Mouse (Mus musculus): ENCODE measurements around the gene Tifa.

Tifa gene

DNA sequence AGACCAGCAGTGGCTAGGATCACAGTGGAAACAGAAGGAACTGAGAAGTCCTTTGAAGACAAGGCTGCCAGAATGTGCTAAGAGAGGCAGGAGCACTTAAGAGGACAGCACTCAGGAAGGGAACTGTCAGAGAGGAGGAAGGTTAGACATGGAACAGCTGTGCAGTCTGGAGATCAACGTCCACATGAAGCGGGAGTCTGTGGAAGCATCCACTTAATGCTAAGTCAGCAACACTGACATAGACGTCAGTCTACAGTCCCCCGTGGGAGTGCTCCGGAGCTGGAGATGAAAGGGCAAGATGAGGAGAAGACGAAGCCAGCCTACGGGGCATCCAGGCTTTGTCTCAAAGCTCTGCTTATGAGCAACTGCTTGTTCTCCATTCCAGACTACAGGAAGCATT, 37.5 kb downstream of the Tifa start:
- DNase-seq (ENCODE audit: low spot score): no peak

DNA sequence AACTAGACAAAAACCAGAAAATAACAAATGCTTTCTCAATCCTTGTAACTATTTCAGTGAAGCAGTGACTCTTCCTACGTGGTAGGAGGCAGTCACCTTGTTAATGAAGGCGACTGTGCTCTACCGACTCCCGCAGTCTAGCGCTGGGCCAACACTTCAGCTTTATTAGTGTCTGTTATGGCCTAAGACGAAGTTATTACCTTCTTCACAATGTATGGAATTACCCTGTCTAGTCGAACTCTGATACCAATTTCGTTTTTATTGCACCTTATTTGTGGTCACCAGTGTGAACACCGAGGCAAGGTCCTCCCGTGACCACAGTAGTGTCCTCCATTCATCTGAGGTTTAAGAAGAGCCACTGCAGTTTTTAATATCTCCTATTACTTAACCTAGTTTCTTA, 40.6 kb downstream of the Tifa start:
- DNase-seq (ENCODE audit: low spot score): no peak

DNA sequence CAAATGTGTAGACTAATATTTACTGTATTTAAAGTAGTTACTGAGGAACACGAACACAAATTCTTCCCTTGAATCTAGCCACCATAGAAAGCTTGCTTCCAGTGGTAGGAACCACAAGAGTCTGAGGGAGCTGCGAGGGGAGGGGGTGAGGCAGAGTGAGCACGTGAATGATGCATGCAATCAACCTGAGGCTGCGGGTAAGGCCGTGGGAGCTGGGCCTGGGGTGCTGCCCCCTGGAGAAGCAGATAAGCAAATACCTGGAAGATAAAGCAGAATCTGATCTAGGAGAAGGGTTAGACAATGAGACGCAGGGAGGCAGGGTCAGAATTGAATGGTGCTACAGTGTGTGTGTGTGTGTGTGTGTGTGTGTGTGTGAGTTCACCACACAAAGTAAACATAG, 41.5 kb downstream of the Tifa start:
- no peak for DNase-seq (ENCODE audit: low spot score)

DNA sequence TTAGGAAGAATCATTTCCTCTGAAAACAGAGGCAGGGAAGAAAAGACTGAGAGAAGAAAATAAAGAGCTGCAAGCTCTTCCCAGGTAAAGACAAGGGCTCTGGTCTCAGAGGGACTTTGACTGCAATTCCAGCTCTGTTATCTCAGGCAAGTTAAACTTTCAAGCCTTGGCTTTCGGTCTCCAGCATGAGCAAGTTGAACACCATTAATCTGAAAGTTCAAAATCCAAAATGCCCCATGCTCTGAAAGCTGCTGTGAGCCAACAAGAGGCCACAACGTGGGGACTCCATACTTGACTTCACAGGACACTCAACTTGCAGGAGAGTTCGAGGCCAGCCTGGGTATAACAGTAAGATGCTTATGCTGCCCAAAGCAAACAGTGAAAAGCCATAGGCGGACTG, 44.4 kb downstream of the Tifa start:
- no peak for DNase-seq (ENCODE audit: low spot score)

DNA sequence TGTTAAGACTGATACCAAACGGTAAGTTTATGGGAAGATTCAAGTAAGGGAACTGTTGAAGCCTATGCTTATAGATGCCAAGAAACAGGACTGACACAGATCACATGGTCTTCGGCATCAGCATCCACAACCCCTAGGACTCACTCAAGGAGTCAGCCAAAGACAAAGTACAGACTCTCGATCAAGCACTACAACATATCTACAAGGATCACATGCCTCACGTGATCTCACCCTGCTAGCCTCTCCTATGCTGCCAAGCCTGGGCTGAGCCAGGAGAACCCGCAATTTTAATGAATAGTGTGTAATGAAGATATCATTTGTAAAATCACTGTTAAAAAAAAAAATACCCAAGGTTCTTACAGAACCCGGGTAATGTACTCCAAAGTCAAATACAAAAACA, 46.0 kb downstream of the Tifa start:
- no peak for DNase-seq (ENCODE audit: low spot score)

DNA sequence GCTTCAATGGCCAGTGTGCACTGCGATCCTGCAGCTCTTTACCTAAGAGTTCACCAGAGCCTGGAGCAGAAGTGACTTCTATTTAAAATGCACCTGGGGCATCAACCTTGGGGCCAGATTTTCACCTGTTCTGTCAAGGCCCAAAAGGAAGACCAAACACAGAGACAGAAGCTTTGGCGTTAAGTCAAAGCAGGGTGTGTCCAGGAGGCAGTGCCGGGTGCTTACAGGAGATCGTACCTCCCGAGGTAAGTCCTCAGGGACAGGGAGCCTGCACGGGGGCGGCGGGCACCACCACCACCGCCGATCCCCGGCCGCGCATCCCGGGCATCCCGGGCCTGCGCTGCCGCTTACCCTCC, 47.2 kb downstream of the Tifa start:
- DNase-seq (ENCODE audit: low spot score): no peak

DNA sequence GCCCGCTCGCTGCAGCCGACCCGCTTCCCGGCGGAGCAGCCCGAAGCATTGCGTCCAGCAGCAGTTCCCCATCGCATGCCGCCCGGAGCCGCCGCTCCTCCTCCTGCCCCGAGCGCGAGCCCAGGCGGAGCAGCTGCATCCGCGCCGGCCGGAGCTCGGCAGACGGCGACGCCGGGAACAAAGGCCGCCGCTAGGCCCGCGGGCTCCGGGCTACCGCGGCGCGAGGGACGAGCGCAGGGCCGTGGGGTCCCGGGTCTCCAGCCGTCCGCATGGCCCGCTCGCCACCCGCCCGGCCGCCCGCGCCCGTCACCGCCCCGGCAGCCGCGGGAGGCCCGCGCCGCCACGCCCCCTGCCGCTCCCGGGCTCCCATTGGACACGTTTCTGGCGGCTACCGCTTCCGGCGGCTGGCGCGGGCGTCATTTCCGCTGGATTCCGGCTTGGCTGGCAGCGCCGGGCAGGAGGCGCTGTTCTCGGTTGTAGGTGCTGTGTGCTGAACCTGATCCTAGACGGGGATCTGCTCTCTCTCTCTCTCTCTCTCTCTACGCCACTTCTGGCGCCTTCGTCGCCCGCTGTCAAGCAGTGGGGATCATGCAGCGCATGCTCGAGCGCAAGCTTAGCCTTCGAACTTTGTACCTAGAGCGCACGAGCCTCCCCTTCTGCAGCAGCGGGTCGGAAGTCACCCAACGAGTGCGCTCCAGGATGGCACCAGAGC, 47.7 kb downstream of the Tifa start, which contains the start of gene Ap1ar:
TSS of gene Ap1ar (minus strand) at position 370 of the 712 bp plus-strand sequence.
- DNase-seq (ENCODE audit: low spot score): peak; percentile 98

DNA sequence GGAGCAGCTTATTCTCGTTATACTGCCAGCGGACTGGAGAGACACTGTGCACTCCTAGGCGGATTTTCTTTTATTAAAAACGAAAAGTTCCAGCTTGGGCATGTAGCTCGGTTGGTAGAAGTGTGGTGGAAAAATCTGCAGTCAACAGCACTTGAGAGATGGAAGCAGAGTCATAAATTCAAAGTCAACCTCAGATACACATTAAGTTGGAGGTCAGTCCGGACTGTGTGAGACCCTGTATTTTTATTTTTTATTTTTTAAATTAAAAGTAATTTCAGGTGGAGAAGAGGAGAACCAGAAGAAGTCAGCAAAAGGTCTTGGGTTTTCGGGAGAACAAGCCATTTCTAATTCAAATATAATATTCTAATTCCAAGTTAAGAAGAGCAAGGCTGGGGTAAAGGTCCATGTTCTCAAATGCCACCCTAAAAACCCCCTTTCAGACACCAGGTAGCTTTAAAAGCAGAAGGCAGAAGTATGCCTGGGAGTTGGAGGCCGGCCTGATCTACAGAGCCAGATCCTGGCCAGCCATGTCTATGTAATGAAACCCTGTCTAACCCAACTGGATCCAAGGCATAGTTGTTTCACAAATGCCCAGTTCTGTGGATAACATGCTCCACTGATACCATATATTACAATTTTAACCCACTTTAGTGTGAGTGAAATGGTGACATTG, 48.5 kb downstream of the Tifa start:
- DNase-seq (ENCODE audit: low spot score): no peak

DNA sequence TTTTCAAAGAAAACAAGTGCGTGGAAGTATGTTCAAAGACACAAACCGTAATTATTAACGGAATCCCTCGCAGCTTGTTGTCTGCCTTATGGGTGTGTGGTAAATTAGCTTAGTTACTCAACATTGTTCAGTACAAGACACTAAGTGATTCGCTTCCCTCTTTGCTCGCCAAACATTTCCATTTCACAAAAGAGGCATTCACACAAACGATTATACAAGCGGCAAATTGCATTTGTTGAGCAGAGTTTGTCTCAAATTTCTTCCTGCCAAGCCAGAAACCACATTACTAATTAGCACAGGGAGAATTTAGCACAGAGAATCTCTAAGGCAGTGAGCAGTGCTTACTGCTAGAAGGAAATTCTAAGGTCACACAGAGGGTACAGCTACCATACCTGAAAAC, 52.3 kb downstream of the Tifa start:
- no peak for DNase-seq (ENCODE audit: low spot score)

DNA sequence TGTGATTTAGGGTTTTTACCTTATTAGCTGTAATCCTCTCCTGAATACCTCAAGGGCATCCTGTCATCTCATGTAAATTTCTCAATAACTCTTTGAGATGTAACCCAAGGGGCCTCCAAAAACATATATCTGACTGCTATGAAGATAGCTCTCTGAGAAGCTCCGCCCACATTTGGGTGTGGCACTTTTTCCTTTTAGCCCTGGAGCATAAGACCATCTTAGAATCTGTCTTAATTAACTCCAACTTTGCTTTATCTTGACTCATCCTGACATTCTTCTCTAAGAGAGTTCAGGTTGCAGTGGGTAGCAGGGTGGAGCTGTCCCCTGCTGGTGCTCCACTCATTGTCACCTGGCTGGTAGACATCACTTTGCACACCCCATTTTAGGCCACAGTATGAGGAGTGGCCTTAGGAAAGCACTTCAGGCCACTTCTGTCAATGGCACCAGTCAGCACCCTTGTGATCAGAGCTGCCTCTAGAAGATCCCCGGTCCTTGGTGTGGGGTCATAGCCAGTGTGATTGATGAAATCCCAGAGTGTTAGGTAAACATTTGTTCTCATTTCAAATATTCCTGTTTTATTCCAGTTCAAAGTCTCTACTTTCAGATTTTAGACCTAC, 53.8 kb downstream of the Tifa start:
- DNase-seq (ENCODE audit: low spot score): no peak

DNA sequence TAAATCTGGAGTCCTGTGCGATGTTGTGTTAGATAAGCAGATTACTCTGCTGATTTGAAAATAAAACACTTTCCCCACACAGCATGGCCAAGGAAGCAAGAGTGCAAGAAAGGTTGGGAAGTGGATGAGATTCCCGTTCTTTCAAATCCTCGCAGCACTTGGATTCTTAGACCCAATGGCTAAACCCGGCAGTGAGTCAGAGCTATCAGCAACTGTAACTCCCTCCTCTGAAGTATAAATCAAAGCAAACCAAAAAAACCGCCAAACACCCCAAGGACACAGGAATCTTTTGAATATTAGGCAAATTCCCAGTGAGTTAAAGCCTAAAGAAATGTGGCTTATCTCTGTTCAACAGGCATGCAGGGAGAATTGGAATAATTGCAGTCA, 54.3 kb downstream of the Tifa start:
- DNase-seq (ENCODE audit: low spot score): no peak

DNA sequence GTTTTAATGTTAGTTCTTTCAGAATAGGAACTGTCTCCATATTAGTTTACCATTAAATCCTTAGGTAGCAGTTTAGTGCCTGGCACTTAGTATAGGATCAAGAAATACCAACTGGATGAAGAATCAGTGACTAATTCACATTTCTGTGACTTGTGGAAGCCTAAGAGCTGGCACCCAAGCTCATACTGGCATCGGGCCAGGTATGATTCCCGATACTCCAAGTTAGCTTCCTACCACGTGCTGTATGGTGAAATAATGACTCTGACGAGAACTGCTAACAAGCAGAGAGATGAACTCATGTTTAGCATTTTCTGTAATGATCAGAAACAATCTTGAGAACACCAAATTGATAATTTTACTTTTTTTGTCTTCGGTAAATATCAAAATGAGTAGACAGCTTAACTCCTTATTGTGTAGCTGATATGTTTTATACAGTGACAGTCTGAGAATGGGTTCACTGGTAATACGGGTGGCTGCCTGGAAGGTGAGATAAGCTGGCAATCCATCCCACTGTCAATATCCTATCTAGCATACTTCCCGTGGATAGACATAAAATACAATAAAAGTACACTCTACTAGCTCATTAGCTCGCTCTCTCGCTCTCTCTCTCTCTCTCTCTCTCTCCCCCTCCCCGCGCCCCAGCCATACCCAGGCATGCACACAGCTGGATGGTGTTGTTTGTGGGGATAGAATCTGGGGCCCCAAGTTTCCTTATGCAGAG, 58.6 kb downstream of the Tifa start:
- no peak for DNase-seq (ENCODE audit: low spot score)

DNA sequence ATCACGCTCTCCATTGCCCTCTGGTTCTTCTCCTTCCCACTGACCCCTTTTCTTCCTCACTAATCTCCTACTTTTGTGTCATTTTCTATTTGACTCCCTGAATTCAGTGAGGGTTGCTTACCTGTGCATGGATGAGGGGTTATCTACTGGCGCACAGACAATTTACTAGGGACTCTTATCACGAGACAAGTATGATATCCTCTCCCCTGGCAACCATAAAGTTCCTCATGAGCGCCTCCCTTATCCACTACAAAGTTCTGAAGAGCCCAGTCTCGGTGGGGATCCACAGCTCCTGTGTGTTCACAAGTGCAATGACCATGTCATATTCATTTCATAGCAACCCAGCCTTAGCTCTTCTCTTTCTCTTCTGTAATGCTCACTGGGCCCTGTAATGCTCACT, 60.3 kb downstream of the Tifa start:
- no peak for DNase-seq (ENCODE audit: low spot score)

DNA sequence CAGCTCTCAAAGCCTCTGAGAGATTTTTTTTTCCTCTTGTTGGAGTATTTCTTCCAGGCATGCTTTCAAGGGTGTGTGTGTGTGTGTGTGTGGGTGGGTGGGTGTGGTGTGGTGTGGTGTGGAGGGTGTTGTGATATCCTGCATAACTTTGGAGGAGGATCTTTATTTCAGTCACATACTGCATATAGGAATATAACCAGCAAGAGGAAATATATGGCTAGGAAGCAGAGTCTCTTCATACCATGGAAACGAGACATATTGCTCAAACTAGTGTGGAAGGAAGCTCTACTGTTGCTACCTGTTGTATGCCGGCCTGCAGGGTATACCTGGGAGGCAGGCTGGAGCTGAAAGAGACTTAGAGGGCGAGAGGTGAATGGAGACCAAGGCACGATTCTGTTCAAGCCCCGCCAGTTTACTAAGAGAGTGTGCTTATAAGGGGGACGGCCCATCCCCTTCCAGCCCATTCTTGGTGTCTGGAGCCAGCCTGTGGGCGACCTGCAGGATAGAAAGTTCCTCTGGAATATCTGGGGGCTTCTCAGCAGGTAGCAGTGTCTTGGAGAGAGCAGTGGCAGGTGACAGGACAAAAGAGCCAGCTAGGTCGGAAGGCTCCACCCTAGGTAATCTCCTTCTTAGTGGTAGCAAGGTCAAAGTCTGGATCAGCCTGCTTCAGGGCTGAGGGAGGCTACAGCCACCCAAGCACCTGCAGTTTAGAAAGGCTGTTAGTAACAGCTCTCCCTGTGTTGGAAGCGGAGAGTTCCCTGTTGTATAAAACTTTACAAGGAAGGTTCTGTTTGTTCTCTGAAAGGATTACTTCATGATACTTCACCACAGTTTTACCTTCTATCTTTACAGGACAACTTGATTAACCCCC, 61.4 kb downstream of the Tifa start:
- DNase-seq (ENCODE audit: low spot score): no peak

DNA sequence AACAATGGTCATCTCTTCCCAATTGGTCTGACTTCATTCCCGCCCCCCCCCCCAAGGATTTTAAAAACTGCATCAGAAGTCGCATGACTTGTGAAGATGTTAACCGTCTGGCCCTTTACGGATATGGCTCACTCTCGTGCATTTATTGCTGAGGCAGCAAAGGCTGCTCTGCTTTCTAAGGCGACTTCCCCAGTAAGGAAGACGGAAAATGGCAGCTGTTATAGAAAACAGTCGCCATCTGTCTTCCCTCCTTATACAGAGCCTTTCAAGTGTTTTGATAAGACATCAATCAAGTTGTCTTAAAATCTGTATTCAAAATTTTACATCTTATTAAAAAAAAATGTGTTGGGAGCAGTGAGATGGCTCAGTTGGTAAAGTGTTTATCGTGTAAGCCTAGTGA, 63.1 kb downstream of the Tifa start:
- no peak for DNase-seq (ENCODE audit: low spot score)

DNA sequence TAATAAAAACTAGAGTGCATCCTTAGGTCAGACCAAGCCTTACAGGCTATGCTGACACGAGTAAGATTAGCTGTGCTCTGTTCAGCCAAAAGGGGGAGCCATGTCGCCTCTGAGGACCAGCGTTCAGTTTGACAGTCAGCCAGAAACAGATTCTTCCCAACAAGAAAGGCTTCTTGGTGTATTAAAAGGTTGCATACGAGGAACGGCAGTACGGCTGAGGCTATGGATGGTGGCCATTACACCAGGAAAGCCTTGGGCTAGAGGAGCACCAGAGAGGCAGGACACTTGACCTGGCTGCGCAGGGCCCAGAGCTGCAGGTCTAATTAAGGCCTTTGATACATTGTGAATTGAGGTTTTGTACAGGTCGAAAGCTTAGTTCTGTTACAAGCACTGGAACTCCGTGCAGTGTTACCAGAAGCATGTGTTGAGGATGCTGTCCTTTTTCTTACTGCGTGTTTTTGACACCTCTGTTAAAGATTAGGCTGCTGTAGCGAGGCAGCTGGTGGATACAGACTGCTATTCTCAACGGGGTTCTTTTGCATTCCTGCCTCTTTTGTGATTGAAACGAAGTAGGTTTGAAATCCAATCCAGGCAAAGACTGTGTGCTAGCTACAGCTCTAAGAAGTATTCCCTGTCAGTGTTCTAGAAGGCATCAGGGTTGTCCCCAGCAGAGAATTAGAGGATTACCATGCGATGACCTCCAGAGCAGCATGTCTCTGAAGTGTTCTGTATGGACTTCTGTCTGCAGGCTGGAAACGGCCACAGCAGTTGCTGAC, 64.0 kb downstream of the Tifa start:
- DNase-seq (ENCODE audit: low spot score): peak; percentile 72

DNA sequence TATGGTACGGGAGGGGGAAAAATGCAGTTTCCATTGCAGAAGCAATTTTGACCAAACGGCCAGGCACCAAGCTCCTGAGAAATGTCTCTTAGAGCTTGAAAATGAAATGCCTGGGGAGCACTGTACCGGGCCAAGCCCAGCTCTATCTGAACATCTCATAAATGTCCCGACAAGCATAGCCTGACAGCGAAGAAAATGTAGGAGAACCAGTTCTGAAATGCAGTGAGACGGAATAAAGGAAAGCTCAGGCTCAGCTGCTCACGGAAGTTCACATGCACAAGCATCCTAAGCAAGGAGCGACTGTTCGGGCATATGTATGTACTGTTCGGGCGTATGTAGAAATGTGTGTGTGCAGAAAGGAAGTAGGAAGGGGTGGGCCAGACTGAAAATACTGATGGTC, 71.7 kb downstream of the Tifa start:
- DNase-seq (ENCODE audit: low spot score): no peak

DNA sequence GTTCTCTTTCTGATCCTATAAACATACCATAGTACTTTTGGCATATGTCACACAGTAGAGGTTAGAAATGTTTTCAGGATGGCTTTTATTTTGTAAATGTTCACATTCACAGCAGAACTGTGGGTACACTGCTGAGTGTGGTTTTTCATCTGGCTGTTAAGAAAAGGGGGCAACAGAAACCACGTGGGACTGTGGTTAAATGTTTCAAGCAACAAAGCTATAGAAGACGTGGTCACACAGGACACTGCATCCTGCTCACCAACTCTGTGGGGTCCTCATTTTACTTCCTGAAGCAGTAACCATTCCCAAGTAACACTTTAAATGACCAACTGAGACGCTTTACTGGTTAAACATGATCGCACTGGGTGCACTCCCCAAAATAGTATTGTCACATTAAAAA, 72.9 kb downstream of the Tifa start:
- DNase-seq (ENCODE audit: low spot score): peak; percentile 52

DNA sequence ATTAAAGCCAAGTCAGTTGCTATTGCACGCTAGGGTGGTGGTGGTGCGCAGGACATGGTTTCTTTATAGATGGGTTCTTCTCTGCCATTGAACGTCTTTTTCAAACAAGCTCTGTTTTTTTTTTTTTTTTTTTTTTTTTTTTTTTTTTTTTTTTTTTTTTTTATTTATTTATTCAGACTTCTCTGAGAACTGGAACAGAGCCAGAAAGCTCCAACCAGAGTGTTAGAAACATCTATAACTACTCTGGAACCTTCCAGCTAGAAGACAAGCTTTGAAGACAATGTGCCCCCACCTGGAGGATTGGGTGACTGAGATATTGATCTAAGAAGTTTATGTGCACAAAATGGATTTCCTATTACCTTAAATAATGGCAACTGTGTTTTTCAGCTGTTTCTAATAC, 74.0 kb downstream of the Tifa start:
- no peak for DNase-seq (ENCODE audit: low spot score)

DNA sequence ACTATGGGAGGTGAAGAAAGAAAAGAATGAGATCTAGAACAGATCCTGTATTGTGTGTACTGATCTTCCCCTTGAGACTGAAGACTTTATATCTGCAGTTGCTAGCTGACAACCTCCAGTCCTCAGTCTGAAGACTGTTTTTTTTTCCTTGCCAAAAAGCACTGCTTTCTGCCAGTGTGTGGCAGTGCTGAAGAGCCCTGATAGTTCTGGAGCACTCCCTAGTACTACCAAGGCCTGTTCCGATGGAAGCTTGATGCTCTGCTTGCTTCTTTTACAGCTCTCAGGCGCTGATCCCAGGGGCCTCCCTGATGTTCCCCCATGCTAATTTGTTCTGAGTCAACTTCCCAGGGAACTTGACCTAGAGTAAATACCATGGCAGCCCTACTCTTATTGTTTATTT, 74.6 kb downstream of the Tifa start:
- no peak for DNase-seq (ENCODE audit: low spot score)

DNA sequence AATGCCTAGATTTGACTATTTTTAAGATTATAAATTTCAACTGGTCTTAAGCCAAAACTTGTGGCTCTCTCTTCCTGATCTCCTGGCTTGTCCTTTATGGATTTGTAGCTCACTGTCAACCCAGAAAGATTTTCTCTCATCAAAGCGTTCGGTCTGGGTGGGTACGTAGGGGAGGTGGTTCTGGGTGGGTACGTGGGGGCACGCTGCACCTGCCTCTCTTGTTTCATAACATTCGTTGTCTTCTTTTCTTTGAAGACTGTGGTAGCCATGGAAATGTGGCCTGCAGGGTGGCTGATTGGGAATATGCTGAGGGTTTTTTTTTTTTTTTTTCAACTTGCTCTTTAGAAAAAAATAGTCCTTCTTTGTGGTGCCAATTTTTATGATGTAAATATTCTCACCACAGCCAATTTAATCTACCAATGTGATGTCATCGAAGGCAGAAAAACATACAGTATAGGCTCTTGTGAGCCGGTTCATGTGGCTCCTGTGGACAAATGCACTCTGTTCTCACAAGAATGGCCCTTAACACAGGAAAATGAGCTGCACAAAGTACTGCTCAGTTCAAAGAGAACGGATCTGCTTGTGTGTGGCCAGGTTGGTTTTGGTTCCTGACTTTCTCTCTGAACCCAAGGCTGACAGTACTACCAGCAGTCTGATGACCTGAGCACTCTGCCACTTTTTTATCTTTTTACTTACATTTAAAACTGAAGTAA, 78.6 kb downstream of the Tifa start:
- peak; percentile 78 for DNase-seq (ENCODE audit: low spot score)
